Mouse (Mus musculus): ENCODE results near the gene Babam2.

Babam2 gene

GRCm38 (mm10) chr5:31792338-31792737, 94.9 kb downstream of the Babam2 start:
- WGBS = 86% methylated on average over 6 of the region's 6 CpGs

GRCm38 (mm10) chr5:31792863-31793262, 95.4 kb downstream of the Babam2 start:
- 90% methylated on average over 8 of the region's 8 CpGs for WGBS

GRCm38 (mm10) chr5:31795414-31795813, 97.9 kb downstream of the Babam2 start:
- 95% methylated on average over 3 of the region's 3 CpGs for WGBS

- 95% methylated on average over 8 of the region's 8 CpGs for WGBS
Observed at GRCm38 (mm10) chr5:31804211-31804610, 106.7 kb downstream of the Babam2 start.

GRCm38 (mm10) chr5:31804751-31805150, 107.3 kb downstream of the Babam2 start:
- 72% methylated on average over 8 of the region's 8 CpGs for WGBS

- over 99% methylated on average over 6 of the region's 6 CpGs for WGBS
Observed at GRCm38 (mm10) chr5:31807312-31807711, 109.8 kb downstream of the Babam2 start.

- 24% methylated on average over 2 of the region's 2 CpGs for WGBS
Observed at GRCm38 (mm10) chr5:31808271-31808670, 110.8 kb downstream of the Babam2 start.

- WGBS = 53% methylated on average over 12 of the region's 12 CpGs
Observed at GRCm38 (mm10) chr5:31810796-31811662, 113.5 kb downstream of the Babam2 start.

- WGBS = 95% methylated on average over 1 of the region's 1 CpGs
Observed at GRCm38 (mm10) chr5:31811663-31812001, 114.1 kb downstream of the Babam2 start.

- WGBS = 56% methylated on average over 6 of the region's 6 CpGs
Observed at GRCm38 (mm10) chr5:31813156-31813675, 115.7 kb downstream of the Babam2 start.

- whole genome bisulfite sequencing = 98% methylated on average over 4 of the region's 4 CpGs
Observed at GRCm38 (mm10) chr5:31814068-31814467, 116.6 kb downstream of the Babam2 start.

- WGBS = 90% methylated on average over 7 of the region's 7 CpGs
Observed at GRCm38 (mm10) chr5:31815129-31815528, 117.6 kb downstream of the Babam2 start.

- WGBS = 81% methylated on average over 1 of the region's 1 CpGs
Observed at GRCm38 (mm10) chr5:31816082-31816481, 118.6 kb downstream of the Babam2 start.

- WGBS = 89% methylated on average over 3 of the region's 3 CpGs
Observed at GRCm38 (mm10) chr5:31820801-31821200, 123.3 kb downstream of the Babam2 start.

GRCm38 (mm10) chr5:31821204-31821603, 123.7 kb downstream of the Babam2 start:
- WGBS = 84% methylated on average over 1 of the region's 1 CpGs

GRCm38 (mm10) chr5:31823673-31824072, 126.2 kb downstream of the Babam2 start:
- WGBS = 68% methylated on average over 3 of the region's 3 CpGs

GRCm38 (mm10) chr5:31824126-31824525, 126.6 kb downstream of the Babam2 start:
- 47% methylated on average over 2 of the region's 2 CpGs for WGBS

GRCm38 (mm10) chr5:31827304-31827703, 129.8 kb downstream of the Babam2 start:
- WGBS = 95% methylated on average over 5 of the region's 5 CpGs

- 92% methylated on average over 5 of the region's 5 CpGs for WGBS
Observed at GRCm38 (mm10) chr5:31827896-31828295, 130.4 kb downstream of the Babam2 start.

- WGBS = 98% methylated on average over 10 of the region's 10 CpGs
Observed at GRCm38 (mm10) chr5:31828747-31829146, 131.3 kb downstream of the Babam2 start.

GRCm38 (mm10) chr5:31829588-31829987, 132.1 kb downstream of the Babam2 start:
- 53% methylated on average over 1 of the region's 1 CpGs for WGBS

GRCm38 (mm10) chr5:31831587-31831986, 134.1 kb downstream of the Babam2 start:
- WGBS = 63% methylated on average over 1 of the region's 1 CpGs

- 91% methylated on average over 2 of the region's 2 CpGs for WGBS
Observed at GRCm38 (mm10) chr5:31835691-31836090, 138.2 kb downstream of the Babam2 start.
